Comparison of ENCODE assay signal across 8 mouse cellular contexts in genomic region chr5:137332857-137333511, GRCm38 (mm10). TPM values are rescaled to one million over a fixed set of nuclear protein-coding genes. Genes with fewer than 3 reads are reported as not detected.
DNase-seq lines count a peak whose midpoint lies in the region; ATAC-seq and TF ChIP-seq lines count a peak whose summit lies in the region.

No protein-coding gene starts in this region.

- peak overlapping the region; percentile 56 for H3K9ac ChIP-seq in liver, adult 2 months (ENCODE audit: low read depth, low read length)
- H3K9ac ChIP-seq in embryonic facial prominence, embryonic 12.5 days: peak overlapping the region; percentile 77
- peak overlapping the region; percentile 81 for H3K9ac ChIP-seq in intestine, embryonic 16.5 days (ENCODE audit: low read depth, low read length)
- peak overlapping the region; percentile 87 for H3K9ac ChIP-seq in neural tube, embryonic 13.5 days

- H3K9me3 ChIP-seq in embryonic facial prominence, embryonic 12.5 days: no peaks in the 10 kb centered on the region
- H3K9me3 ChIP-seq in intestine, embryonic 16.5 days (ENCODE audit: control insufficient read depth, low read length): no peaks in the 10 kb centered on the region
- H3K9me3 ChIP-seq in neural tube, embryonic 13.5 days: no peaks in the 10 kb centered on the region

- H3K4me2 ChIP-seq in embryonic facial prominence, embryonic 12.5 days (replicated peaks): peak overlapping the region; percentile 92
- H3K4me2 ChIP-seq in intestine, embryonic 16.5 days (ENCODE audit: low read depth, low read length): peak overlapping the region; percentile 80
- H3K4me2 ChIP-seq in neural tube, embryonic 13.5 days: peak overlapping the region; percentile 92

- WGBS in liver, adult 2 months: 22% methylated on average over 15 of the region's 15 CpGs
- WGBS in embryonic facial prominence, embryonic 12.5 days: 15% methylated on average over 15 of the region's 15 CpGs
- 17% methylated on average over 15 of the region's 15 CpGs for WGBS in intestine, embryonic 16.5 days
- 12% methylated on average over 15 of the region's 15 CpGs for WGBS in neural tube, embryonic 13.5 days

- no peaks in the 10 kb centered on the region for H3K27me3 ChIP-seq in liver, adult 2 months (ENCODE audit: control insufficient read depth, insufficient read depth, low read length)
- H3K27me3 ChIP-seq in embryonic facial prominence, embryonic 12.5 days: no peaks in the 10 kb centered on the region
- H3K27me3 ChIP-seq in intestine, embryonic 16.5 days (replicated peaks; ENCODE audit: control insufficient read depth, insufficient read depth, low read length): no peaks in the 10 kb centered on the region
- H3K27me3 ChIP-seq in neural tube, embryonic 13.5 days: no peaks in the 10 kb centered on the region; the same call in 1 of the 2 replicates

- no peak overlapping the region for H3K27ac ChIP-seq in liver, adult 2 months (replicated peaks; ENCODE audit: insufficient read depth, low read depth, low read length)
- H3K27ac ChIP-seq in embryonic facial prominence, embryonic 12.5 days: peak overlapping the region; percentile 60
- peak overlapping the region; percentile 69; the same call in 1 of the 2 replicates for H3K27ac ChIP-seq in intestine, embryonic 16.5 days (ENCODE audit: low read length)
- peak overlapping the region; percentile 79 for H3K27ac ChIP-seq in neural tube, embryonic 13.5 days (replicated peaks)

- no peak for DNase-seq in liver, adult 2 months (ENCODE audit: extremely low read depth, low read depth, low spot score)
- no peak for DNase-seq in liver
- DNase-seq in left cerebral cortex, postnatal 25 days (ENCODE audit: low spot score in 2 of 2): no peak
- no peak for DNase-seq in layer of hippocampus, adult 8-10 months (ENCODE audit: low spot score in 2 of 2)
- no peak for DNase-seq in kidney, adult 11 months

- TF ChIP-seq POLR2A in liver, adult 2 months (IDR thresholded peaks at IDR 0.05; ENCODE audit: extremely low read depth, insufficient read depth, low read length): no peak

- peaks cover 6% of the 10 kb centered on the region for H3K4me1 ChIP-seq in liver, adult 2 months (ENCODE audit: control insufficient read depth, insufficient read depth, low read length)
- H3K4me1 ChIP-seq in embryonic facial prominence, embryonic 12.5 days: peaks cover 13% of the 10 kb centered on the region
- H3K4me1 ChIP-seq in intestine, embryonic 16.5 days (ENCODE audit: control insufficient read depth, insufficient read depth, low read length): peaks cover 26% of the 10 kb centered on the region
- H3K4me1 ChIP-seq in neural tube, embryonic 13.5 days (replicated peaks): peaks cover 31% of the 10 kb centered on the region

- H3K36me3 ChIP-seq in liver, adult 2 months (ENCODE audit: control insufficient read depth, insufficient read depth, low read length): no peaks in the 10 kb centered on the region
- H3K36me3 ChIP-seq in embryonic facial prominence, embryonic 12.5 days: no peaks in the 10 kb centered on the region; the same call in 1 of the 2 replicates
- no peaks in the 10 kb centered on the region for H3K36me3 ChIP-seq in intestine, embryonic 16.5 days (ENCODE audit: control insufficient read depth, insufficient read depth, low read length)
- H3K36me3 ChIP-seq in neural tube, embryonic 13.5 days: peaks cover 5% of the 10 kb centered on the region; the same call in 1 of the 2 replicates

- intact Hi-C loops in left cerebral cortex, postnatal 25 days (cut with DNase I): loop anchor here (1.0 kb wide), 1 partner anchor 169 kb away; the partner anchor contains the start of gene Pop7

- peak; percentile 31; the same call in 1 of the 2 replicates for ATAC-seq in embryonic facial prominence, embryonic 12.5 days (ENCODE audit: insufficient number of reproducible peaks, insufficient read depth, low FRiP score, low TSS enrichment)
- no peak for ATAC-seq in intestine, embryonic 16.5 days
- peak; percentile 32 for ATAC-seq in neural tube, embryonic 13.5 days (ENCODE audit: low read depth)

- no peak for TF ChIP-seq CTCF in liver, adult 2 months (IDR thresholded peaks at IDR 0.05; ENCODE audit: low read depth, low read length)

- no peaks in the 10 kb centered on the region for H3K79me2 ChIP-seq in liver, adult 2 months (ENCODE audit: control insufficient read depth, insufficient read depth, low read length)

- H3K4me3 ChIP-seq in liver, adult 2 months (ENCODE audit: insufficient read depth, low read depth, low read length): peak overlapping the region; percentile 81
- peak overlapping the region; percentile 72 for H3K4me3 ChIP-seq in embryonic facial prominence, embryonic 12.5 days
- peak overlapping the region; percentile 73 for H3K4me3 ChIP-seq in intestine, embryonic 16.5 days (ENCODE audit: low read length)
- H3K4me3 ChIP-seq in neural tube, embryonic 13.5 days: peak overlapping the region; percentile 65

RNA-seq across cellular contexts. Expression of gene Slc12a9, which starts 0.4 kb away (rescaled TPM):
- 4.0 and 4.7 TPM in 2 replicates for total RNA-seq in liver, adult 2 months (2014; rRNA removed)
- 11.9 and 20.3 TPM in 2 replicates for polyA plus RNA-seq in liver, adult 2 months (2012; rRNA removed)
- 16.0 and 18.8 TPM in 2 replicates for polyA plus RNA-seq in embryonic facial prominence, embryonic 12.5 days (2016; fragmentation: Nextera tagmentation; extraction: Ambion mirVana)
- 14.7 and 15.7 TPM in 2 replicates for polyA plus RNA-seq in intestine, embryonic 16.5 days (2015; fragmentation: Nextera tagmentation; extraction: Ambion mirVana)
- polyA plus RNA-seq in neural tube, embryonic 13.5 days (2015; fragmentation: Nextera tagmentation; extraction: Ambion mirVana): 26.9 and 27.4 TPM in 2 replicates
- 10 to 100 TPM; 21.3 to 23.2 TPM for total RNA-seq in left cerebral cortex, postnatal 25 days (2021)
- 10 to 100 TPM; 25.6 to 37.8 (median 32.0) TPM for total RNA-seq in layer of hippocampus, adult 8-10 months (2022)

RNA-seq across cellular contexts. Expression of gene Ephb4, which starts 16.9 kb away (rescaled TPM):
- 10.8 and 15.5 TPM in 2 replicates for total RNA-seq in liver, adult 2 months (2014; rRNA removed)
- 14.0 and 14.1 TPM in 2 replicates for polyA plus RNA-seq in liver, adult 2 months (2012; rRNA removed)
- 87.3 and 91.6 TPM in 2 replicates for polyA plus RNA-seq in embryonic facial prominence, embryonic 12.5 days (2016; fragmentation: Nextera tagmentation; extraction: Ambion mirVana)
- 29.9 and 31.2 TPM in 2 replicates for polyA plus RNA-seq in intestine, embryonic 16.5 days (2015; fragmentation: Nextera tagmentation; extraction: Ambion mirVana)
- polyA plus RNA-seq in neural tube, embryonic 13.5 days (2015; fragmentation: Nextera tagmentation; extraction: Ambion mirVana): 10.8 and 13.4 TPM in 2 replicates
- 1 to 10 TPM; 5.2 to 5.5 TPM for total RNA-seq in left cerebral cortex, postnatal 25 days (2021)
- total RNA-seq in layer of hippocampus, adult 8-10 months (2022): 1 to 10 TPM; 5.6 to 7.2 (median 5.9) TPM

RNA-seq across cellular contexts. Expression of gene Trip6, which starts 18.8 kb away (rescaled TPM):
- 5.8 and 6.5 TPM in 2 replicates for total RNA-seq in liver, adult 2 months (2014; rRNA removed)
- 14.7 and 25.0 TPM in 2 replicates for polyA plus RNA-seq in liver, adult 2 months (2012; rRNA removed)
- 87.1 and 93.4 TPM in 2 replicates for polyA plus RNA-seq in embryonic facial prominence, embryonic 12.5 days (2016; fragmentation: Nextera tagmentation; extraction: Ambion mirVana)
- polyA plus RNA-seq in intestine, embryonic 16.5 days (2015; fragmentation: Nextera tagmentation; extraction: Ambion mirVana): 61.2 and 68.0 TPM in 2 replicates
- polyA plus RNA-seq in neural tube, embryonic 13.5 days (2015; fragmentation: Nextera tagmentation; extraction: Ambion mirVana): 17.7 and 23.8 TPM in 2 replicates
- total RNA-seq in left cerebral cortex, postnatal 25 days (2021): 1 to 10 TPM; 4.3 to 5.9 TPM
- 1 to 10 TPM; 6.1 to 8.0 (median 6.7) TPM for total RNA-seq in layer of hippocampus, adult 8-10 months (2022)

RNA-seq across cellular contexts. Expression of gene Srrt, which starts 25.5 kb away (rescaled TPM):
- total RNA-seq in liver, adult 2 months (2014; rRNA removed): 20.7 and 25.2 TPM in 2 replicates
- 36.2 and 61.5 TPM in 2 replicates for polyA plus RNA-seq in liver, adult 2 months (2012; rRNA removed)
- 171 and 177 TPM in 2 replicates for polyA plus RNA-seq in embryonic facial prominence, embryonic 12.5 days (2016; fragmentation: Nextera tagmentation; extraction: Ambion mirVana)
- polyA plus RNA-seq in intestine, embryonic 16.5 days (2015; fragmentation: Nextera tagmentation; extraction: Ambion mirVana): 106 and 113 TPM in 2 replicates
- polyA plus RNA-seq in neural tube, embryonic 13.5 days (2015; fragmentation: Nextera tagmentation; extraction: Ambion mirVana): 102 and 115 TPM in 2 replicates
- 100 to 1,000 TPM; 176 to 178 TPM for total RNA-seq in left cerebral cortex, postnatal 25 days (2021)
- 100 to 1,000 TPM; 220 to 278 (median 242) TPM for total RNA-seq in layer of hippocampus, adult 8-10 months (2022)

RNA-seq across cellular contexts. Expression of gene Ufsp1, which starts 38.6 kb away (rescaled TPM):
- 1.1 and 1.4 TPM in 2 replicates for total RNA-seq in liver, adult 2 months (2014; rRNA removed)
- 6.3 and 7.9 TPM in 2 replicates for polyA plus RNA-seq in liver, adult 2 months (2012; rRNA removed)
- polyA plus RNA-seq in embryonic facial prominence, embryonic 12.5 days (2016; fragmentation: Nextera tagmentation; extraction: Ambion mirVana): 6.7 and 8.2 TPM in 2 replicates
- 9.5 and 10.7 TPM in 2 replicates for polyA plus RNA-seq in intestine, embryonic 16.5 days (2015; fragmentation: Nextera tagmentation; extraction: Ambion mirVana)
- polyA plus RNA-seq in neural tube, embryonic 13.5 days (2015; fragmentation: Nextera tagmentation; extraction: Ambion mirVana): 15.1 and 18.3 TPM in 2 replicates
- 10 to 100 TPM in 1 of 2 experiments, 1 to 10 TPM in 1; 9.8 to 13.3 TPM for total RNA-seq in left cerebral cortex, postnatal 25 days (2021)
- 10 to 100 TPM in 3 of 4 experiments, 1 to 10 TPM in 1; 7.4 to 14.7 (median 12.7) TPM for total RNA-seq in layer of hippocampus, adult 8-10 months (2022)
